Mouse (Mus musculus) C3H10T1/2 (cell line): ENCODE results near the gene Dio2. TPM values are rescaled to one million over a fixed set of nuclear protein-coding genes. Genes with fewer than 3 reads are reported as not detected.

Experiments
- polyA plus RNA-seq, 2 experiments: library from polyadenylated mRNA; unstranded; fragments of >200 nt; fragmentation: generic; extraction: Trizol; gene quantifications; one replicate each; pipeline ENCODE4 v1.2.1; 2012; ENCODE audit warnings: missing spikeins in 2 of 2

The Dio2 gene
- under 1 TPM; under 0.01 to 0.09 TPM for polyA plus RNA-seq

GRCm38 (mm10) chr12:90738388-90739223, at the start of gene Dio2:
Gene Dio2, minus strand, starts transcription at chr12:90738438.

